Mouse (Mus musculus) skeletal muscle tissue, adult 2 months (tissue): Measurements from ENCODE around the gene Ppp6c.
"Not testable (repeated sequence)": the region's sequence is repeated elsewhere in the genome, so short reads cannot be mapped to it uniquely, and the experiment has no call there.

Source experiments
- DNase-seq: peaks from one replicate; pipeline ENCODE4 v3.0.0-alpha.2; 2012; ENCODE audit warnings: low read depth, low spot score

Gene Ppp6c

DNA sequence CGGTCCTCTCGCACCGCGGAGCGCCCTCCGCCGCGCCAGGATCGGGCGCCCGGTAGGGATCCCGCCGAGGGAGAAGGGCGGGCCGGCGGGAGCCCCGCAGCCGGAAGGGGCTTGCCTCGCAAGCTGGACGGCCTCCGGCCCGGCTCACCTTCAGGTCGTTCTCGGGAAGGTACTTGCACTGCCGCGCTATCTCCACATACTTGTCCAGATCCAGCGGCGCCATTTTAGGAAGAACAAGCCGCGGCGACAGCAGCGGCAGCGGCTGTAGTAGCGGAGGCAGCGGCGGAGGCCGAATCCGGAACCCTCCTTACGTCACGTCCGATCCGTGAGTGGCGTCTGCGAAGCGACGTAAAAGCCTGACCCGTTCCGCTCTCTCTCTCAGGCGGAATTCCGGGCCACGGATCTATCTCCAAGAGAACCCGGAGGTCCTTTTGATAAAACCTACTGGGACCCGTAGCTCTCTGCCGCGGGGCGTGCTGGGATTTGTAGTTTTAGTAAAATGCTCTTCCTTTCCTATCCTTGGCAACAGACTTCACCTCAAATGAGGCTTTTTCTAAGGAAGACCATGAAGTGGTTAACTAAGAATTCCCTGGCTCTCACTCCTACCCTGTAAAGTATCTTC, at the start of gene Ppp6c:
TSS of gene Ppp6c (minus strand) at position 433 of the 622 bp plus-strand sequence.
- peak; percentile 95 for DNase-seq

DNA sequence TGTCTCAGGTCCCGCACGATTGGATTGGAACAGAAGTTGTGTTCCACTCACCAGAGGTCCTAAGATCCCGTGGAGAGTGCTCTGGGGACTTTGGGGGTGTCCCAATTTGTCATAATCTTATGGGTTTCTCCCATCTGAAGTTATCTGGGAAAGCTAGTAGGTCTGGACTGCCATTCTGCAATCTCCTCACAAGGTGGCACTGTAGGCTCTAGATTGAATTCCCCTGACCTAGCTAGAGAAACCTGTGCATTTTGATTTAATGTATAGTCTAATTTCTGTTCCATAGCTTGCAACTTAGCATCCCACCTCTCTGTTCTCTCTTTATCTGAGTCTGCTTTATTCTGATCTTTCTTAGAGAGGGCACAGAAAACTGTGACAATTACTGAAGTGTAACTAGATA, 42.1 kb upstream of the Ppp6c start:
- DNase-seq: no peak

DNA sequence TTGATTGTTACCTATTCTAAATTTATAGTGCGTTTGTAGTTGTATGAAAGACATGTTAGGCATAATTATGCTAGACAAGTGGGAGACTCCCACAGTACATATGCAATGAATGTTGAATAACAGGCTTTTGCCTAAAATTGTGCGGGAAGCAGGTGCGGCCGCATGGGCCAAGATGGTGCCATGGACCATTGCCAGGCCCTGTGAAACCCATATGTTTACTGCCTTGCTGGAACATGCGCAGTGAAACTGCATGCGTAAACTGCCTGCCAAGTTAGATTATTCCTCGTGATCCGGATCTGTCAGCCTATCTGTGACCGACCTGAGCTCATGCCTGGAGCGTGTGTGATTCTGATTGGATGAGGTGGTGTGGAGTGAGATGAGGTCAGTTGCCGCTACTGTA, 26.0 kb upstream of the Ppp6c start:
- DNase-seq: not testable (repeated sequence)

DNA sequence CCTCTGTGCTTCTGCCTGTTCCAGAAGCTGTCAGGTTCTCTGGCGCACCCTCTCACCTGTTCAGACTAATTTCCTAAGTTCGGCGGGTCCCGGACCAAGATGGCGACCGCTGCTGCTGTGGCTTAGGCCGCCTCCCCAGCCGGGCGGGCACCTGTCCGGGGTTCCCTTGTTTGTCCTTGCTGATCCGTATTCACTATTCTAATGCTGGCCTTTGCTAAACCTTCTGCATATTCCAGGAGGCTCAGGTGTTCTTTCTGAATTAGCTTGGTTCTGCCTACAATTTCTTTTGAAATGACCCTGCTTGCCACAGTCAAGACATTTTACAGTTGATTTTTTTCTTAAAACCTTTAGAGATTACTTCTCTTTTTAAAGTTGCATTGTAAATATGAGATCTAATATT, 20.6 kb upstream of the Ppp6c start:
- DNase-seq: not testable (repeated sequence)

DNA sequence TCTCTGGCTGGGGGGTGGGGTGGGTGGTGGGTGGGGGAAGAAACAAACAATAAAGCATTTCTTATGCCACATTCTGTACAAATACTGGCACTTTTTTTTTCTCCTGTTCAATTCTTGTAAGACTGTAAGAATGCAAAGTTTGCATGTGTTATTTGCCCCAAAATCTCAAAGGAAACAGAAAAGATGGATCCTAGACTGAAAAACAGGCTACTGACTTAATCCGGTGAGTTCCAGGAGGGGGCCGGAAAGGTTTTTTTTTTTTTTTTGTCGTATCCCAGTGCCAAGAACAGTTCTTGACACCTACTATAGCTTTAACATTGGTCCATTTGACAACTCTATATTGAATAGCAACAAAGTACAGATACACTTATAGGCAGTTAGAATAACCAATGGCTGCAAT, 480 bp upstream of the Ppp6c start:
- DNase-seq: no peak

DNA sequence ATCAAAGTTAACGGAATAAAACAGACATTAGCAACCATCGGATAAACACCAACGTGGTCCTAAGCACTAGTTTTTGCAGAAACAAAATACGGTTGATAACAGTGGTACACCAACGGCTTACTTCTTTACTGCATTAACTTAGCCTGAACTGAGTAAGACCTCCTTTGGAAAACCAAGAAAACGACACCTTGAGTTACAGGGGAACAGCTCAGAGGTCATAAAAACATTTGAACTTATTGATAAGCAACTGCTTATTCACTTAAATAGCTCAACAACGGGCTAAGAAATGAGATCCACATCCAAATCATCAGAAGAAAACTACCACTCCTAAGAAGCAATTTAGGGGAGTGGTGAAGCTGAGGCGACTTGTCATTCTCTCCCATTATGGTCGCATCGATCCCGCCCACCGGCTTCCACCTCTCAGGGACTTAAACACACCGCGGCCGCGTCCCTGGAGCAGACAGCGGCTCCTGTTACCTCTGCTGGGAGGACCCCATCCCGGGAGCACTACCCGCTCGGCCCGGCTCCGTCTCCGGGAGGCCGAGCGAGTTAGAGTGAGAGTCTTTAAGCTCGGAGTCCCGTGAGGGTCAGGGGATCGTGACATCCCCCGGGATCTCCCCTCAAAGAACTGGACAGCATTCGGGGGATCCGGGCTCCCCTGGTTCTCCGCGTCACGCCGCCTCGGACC, 776 bp downstream of the Ppp6c start:
- not testable (repeated sequence) for DNase-seq

DNA sequence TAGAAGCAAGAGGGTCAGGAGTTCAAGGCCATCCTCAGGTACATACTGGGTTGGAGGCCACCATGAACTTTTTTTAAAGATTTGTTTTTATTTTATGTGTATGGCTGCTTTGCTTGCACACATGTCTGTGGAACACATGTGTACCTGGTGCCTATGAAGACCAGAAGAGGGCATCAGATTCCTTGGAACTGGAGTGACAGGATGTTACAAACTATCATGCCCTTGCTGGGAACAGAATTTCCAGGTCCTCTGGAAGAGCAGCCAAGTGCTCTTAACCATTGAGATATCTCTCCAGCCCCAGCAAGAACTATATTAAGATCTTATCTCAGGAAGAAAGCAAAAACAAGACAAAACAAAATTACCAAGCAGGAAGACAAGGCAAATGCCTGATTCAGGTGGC, 1.6 kb downstream of the Ppp6c start:
- no peak for DNase-seq

DNA sequence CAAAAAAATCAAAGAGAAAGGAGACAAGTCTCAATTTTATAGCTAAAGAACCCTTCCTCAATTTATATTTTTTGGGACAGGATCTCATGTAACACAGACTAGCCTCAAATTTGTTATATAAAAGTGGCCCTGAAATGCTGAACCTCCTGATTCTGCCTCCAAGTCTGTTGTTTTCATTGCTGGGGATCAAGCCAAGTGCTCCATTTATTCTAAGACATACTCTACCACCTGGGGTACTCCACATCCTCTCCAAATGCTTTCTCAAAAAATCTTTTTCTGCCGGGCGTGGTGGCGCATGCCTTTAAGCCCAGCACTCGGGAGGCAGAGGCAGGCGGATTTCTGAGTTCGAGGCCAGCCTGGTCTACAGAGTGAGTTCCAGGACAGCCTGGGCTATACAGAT, 6.2 kb downstream of the Ppp6c start:
- DNase-seq: no peak

DNA sequence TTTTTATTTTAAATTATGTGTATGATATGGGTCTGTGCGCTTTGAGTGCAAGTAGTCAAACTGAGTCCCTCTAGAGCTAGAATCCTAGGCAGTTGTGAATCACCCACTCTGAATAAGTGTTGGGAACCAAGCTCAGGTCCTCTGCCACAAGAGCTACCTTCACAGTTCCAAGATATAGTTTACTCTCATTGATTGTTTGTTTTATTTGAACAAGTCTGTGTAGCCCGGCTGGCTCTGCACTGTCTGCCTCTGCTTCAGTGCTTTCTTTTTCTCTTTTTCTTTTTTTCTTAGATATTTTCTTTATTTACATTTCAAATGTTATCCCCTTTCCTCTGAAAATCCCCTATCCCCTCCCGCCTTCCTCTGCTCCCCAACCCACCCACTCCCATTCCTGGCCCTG, 7.2 kb downstream of the Ppp6c start:
- no peak for DNase-seq

DNA sequence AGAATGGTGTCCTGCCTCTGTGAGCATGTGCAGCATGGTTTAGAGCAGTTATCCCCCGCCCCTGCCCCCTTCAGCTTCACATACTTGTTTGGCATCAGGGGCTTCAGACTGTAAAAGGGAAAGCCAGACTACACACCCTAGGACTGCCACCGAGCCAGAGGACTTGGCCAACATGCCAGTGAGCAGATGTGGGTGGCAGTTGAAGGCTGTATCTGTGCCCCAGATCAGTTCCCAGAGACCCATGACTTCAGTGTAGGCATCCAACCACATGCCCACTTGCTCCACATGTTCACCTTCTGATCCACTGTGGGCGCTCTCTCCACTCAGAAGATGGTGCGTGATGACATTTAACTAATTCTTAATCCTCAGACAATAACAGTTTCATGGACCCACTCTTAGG, 9.1 kb downstream of the Ppp6c start:
- DNase-seq: no peak

DNA sequence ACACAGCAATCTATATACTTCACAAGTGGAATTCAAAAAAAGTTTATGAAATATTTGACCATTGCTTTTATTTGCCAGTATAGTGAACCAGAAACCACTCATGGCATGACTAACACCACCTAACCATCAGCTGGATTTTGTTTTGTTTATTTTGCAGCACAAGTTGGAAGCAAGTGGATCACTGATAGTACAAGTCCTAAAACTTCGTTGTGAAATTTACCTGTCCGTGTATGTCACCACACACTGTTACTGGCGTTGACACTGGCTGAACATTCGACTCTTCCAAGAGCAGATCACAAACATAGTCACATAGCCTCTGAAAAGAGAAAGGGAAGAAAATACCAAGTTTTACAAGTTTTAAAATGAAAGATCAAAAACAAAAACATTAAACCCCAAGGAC, 15.5 kb downstream of the Ppp6c start:
- DNase-seq: no peak

DNA sequence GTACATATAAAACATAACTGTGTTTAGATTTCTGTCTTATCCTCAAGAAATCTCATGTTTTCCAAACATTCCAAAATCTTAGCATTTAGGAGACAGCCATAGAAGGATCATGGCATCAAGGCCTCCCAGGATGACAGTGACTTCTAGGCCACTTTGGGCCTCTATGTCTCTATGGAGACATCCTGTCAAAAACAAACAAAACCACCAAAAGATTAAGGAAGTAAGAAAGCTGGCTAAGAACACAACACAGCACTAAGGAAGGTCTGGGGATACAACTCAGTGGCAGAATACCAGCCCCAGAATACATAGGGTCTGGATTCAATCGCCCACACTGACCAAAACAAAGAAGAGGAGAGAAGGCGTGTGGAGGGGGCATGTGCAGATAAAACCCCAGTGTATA, 22.9 kb downstream of the Ppp6c start:
- no peak for DNase-seq

DNA sequence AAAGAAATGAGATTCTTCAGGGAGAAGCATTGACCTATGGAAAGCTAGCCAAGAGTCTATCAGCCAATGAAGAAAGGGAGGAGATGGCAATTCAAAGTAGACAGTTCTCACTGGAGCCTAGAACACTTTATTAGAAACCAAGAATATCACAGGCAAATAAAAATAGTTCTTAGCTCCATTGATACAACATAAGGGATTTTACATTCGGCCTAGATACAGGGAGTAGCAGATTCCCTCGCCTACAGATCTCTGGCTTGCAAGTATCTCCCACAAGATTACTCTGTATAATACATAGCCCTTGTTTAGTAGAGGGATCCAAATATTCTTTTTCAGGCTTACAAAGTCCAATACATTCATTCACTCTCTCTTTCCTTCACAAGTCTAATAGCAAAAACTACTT, 31.4 kb downstream of the Ppp6c start:
- DNase-seq: no peak

DNA sequence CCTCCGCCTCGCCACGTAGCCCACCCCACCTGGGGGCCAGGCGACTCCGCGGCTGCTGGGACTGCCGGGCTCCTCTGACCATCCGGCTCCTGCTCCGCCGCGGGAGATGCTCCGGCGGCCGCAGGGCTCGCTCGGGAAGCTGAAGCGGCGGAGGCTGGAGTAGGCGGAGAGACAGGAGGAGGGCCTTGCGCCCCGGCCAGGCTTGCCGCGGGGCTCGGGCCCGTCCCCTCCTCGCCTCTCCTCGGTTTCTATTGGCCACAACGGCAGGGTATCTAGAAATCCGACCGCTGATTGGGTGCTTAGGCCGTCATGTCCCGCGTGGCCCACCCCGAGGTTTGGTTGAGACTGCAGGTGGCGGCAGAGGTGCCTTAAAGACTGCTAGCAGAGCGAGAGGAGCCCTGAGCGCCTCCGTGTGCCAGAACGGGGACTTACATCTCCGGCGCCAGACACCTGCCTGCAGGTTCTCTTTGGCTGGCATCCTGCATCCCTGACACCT, 35.6 kb downstream of the Ppp6c start, which contains the start of gene Scai:
TSS of gene Scai (minus strand) at position 174 of the 496 bp plus-strand sequence.
- DNase-seq: peak; percentile 96

DNA sequence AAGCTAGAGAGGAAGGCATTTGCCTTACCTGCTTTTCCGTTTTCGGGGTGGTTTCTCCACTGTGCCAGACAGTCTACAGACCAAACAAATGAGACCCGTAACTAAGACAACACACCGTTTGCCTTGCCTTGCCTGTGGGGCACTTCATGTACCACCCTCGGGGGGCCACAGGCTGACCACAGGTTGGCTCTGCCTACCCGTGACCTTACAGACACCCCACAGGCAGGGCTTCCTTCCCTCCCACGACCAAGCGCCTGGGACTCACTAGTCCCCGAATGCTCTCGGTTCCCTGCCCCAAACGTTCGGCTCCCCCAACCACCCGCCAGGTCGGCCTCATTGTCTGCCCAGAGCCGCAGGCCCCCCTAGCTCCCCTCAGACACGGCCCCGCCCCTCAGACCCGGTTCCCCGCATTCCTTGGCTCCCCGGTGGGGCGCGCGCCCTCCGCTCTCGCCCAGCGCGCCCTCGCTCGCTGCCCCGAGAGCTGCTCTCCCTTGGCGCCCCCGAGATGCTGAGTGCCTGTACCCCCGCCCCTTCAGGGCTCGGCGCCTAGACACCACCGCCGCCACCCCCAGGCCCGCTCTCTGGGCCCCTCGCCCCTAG, 36.2 kb downstream of the Ppp6c start:
- no peak for DNase-seq

DNA sequence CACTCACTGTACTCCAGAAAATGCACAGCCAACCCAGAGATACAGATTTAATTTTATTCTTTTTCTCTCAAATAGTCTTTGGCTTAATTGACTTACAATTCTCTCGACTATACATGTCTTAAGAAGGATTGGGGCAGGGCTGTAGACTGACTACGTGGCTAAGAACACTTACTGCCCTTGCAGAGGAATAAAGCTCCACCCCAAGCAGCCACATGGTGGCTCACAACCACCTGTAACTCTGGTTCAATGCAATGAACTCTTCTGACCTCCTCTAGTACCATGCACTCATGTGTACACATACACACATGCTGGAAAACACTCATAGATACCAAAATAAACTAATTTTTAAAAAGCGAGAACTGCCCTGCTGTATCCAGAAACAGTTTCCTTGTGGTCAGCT, 40.3 kb downstream of the Ppp6c start:
- no peak for DNase-seq

DNA sequence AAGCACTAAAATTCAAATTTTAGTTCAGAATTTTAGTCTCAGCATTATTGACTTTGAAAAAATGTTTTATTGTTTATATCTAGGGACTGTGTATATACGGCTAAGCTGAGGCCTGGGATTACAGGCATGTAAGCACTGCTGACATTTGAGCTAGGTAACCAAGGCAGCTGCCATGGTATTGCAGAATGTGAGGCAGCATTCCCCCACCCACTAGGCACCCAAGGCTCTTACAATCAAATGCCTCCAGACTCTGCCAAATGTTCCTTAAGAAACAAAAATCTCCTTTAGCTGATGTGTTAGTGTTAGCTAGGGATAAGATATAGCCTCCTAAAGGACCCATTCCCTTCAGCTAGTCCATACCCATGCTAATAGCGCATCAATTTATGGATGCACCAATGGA, 42.7 kb downstream of the Ppp6c start:
- no peak for DNase-seq

DNA sequence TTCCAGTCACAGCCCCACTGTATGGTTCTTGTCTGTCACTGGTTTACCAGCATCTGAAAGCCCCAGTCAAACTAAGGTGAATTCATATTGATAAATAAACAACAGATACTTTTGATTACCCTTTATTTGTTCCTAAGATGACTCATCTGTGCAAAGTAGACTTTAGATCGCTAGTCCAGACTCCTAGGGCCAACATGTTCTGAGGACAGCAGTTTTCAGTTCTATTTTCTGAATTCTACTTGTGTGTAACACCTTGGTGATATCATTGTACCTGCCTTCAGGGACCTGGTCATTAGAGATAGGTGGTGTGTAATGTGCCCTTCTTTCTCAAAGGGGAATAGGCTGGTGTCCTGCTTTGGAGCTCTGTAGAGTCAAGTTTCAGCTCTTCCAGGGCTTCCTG, 65.3 kb downstream of the Ppp6c start:
- DNase-seq: no peak

DNA sequence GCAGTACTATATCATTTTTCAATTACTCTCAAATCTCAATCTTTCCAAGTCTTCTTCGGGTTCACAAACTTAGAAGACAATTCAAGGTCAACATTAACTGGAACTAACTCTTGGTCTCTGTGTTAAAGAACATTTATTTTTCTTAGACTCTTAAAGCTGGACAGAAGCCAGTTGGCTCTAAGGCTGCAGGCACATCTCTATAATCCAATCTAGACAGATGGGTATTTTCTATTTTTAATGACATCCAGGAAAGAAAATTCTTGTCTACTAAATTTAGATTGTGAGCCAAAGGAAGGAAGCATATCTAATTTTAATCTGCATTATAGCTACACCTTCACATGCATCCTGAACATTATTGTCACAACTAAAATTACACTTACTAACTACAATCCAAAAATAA, 68.3 kb downstream of the Ppp6c start:
- DNase-seq: no peak

DNA sequence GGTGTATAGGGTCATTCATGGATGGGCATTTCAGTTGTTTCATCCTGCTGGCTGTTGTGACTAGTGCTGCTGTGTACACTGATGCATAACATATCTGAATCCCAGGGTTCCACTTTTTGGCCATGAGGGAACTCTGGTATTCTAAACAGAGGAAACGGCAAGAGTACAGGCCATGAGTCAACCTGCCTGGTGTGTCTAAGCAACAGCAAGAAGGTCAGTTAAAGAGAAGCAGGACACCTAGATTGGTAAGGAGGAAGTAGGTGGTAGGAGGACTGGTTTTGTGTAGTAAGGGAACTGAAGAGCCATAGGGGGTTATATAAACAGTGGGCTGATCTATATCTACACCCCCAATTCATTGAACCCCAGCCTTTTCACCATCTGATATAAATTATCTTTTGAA, 69.4 kb downstream of the Ppp6c start:
- no peak for DNase-seq

DNA sequence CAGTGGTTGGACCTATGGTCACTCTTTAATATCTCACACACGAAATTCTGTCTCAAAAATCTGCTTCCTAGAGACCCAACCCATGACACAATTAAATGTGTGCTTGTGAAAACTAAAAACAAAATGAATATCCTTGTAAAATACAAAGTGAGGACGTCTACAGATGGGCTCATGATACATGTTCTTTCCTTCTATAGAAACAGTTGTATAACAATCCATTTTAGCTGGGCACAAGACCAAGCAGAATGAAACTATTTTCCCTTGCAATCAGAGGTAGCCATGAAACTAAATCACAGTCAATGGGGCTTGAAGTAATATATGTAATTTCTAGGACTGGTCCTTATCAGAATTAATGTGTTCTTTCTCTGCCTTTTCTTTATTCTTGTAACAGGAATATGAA, 75.3 kb downstream of the Ppp6c start:
- DNase-seq: no peak

DNA sequence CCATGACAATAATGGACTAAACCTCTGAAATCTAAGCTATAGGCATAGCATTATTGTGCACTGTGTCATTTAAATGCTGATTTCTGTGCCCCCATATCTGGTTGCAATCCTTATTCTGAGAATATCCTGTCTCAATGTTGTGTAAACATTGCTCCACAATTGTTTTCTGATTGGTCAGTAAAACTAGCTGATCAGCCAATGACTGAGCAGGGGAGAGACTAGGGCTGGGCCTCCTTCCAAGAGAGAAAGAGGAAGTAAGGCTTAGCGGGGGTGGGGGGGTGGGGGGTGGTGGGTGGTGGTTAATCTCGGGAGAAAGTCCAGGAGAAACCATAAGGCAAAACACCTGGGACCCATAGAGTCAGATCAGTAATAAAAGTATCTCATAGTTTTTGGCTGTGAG, 78.2 kb downstream of the Ppp6c start:
- DNase-seq: no peak

DNA sequence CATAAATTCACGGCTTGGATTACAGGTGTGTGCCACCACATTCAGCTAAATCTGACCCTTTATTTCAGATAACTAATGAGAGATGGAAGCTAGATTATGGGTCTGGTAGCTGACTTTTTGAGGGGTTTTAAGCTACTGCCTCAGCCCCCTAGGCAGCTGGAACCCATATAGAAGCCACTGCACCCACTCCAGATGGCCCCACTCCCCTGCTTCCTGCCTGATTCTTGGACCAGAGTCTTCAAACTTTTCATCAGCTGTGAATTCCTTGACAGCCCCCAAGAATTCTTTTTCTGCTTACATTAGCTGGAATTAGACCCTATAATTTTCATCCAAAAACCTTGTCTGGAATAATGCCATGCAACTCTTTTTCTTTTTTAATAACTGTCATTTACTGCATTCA, 79.8 kb downstream of the Ppp6c start:
- no peak for DNase-seq
